Mouse (Mus musculus) layer of hippocampus, adult 11-12 months (tissue): ENCODE results near the gene D930048N14Rik.

Source experiments
- DNase-seq: peaks from one replicate; pipeline ENCODE4 v3.0.0; 2022; ENCODE audit warnings: low spot score

The D930048N14Rik gene

DNA sequence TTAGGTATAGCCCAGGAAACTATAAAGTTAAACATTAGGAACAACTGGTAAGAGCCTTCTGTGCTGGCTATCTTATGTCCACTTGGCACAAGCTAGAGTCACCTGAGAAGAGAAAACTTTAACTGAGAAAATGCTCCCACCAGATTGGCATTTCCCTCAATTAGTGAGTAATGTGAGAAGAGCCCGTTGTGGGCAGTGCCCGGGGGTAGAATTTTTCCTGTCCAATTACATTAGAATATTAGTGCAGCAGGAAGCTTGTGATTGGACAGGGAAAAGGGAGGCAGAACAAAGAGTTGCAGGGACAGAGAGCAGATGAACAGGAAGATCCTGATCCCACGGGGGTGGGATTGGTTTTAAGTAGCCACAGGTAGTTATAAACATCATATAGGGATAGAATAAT lies 52.1 kb downstream of the D930048N14Rik start:
- DNase-seq, result no peak

DNA sequence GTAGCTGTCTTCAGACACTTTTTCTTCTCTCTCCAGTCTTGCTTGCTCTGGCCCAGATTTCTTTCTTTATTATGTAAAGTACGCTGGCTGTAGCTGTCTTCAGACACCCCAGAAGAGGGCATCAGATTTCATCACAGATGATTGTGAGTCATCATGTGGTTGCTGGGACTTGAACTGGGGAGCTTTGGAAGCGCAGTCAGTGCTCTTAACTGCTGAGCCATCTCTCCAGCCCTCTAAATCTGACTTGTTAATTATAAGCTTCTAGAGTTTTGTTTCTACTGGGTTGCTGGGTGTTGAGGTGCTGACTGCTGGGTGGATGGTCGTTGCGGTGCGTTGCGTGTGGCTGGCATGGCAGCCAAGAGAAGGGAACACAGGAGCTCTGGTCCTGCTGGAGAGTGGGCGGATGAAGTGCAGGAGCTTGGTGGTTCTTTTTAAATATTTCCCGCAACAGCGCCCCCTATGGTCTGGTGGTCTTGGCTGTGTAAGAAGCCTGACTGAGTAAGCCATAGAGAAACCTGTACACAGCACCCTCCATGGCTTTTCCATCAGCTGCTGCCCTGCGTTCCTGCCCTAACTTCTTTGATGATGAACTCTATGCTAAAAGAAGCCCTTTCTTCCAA lies 52.7 kb downstream of the D930048N14Rik start:
- DNase-seq, result no peak

DNA sequence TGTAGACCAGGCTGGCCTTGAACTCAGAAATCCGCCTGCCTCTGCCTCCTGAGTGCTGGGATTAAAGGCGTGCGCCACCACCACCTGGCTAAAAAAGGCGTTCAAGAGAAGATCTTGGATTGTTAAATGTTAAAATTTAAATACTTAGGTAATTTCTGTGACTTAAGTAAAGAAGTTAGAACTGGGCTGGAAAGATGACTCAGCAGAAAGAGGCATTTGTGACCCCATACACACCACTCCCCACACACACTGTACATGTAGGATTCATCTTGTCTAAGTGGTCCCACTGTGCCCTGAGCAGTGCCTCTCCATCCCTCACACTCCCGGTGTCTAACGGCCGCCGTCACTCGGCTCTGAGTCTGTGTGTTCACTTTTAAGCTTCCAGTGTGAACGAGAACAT lies 55.7 kb downstream of the D930048N14Rik start:
- DNase-seq, result no peak

DNA sequence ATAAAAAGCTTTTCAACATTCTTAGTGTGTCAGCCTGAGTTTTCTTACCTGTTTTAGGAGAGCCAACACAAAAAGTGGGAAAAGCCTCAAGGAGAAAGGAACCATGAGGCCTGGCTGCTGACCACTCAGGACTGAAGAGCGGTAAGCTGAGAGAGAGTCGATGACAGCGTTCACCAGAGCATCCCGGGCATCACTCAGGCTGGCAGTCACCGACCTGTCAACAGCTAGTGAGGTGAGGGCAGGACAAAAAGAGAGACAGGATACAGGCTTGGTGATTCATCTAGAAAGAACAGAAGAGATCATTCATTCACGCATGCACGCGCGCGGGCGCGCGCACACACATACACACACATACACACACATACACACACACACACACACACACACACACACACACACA lies 56.3 kb downstream of the D930048N14Rik start:
- DNase-seq, result no peak
